Mouse (Mus musculus) hindbrain, embryonic 14.5 days (tissue): ENCODE measurements around the gene Frmd4a. TPM values are rescaled to one million over a fixed set of nuclear protein-coding genes. Genes with fewer than 3 reads are reported as not detected.

Experiments
- ATAC-seq: fragments of 200-750 bp; cut with Nextera tagmentation; 2 replicates; pipeline ENCODE4 v1.8.0; 2017; ENCODE audit warnings: moderate number of reproducible peaks, mild to moderate bottlenecking, moderate TSS enrichment, moderate library complexity; ENCODE audit not compliant: low FRiP score
- DNase-seq: peaks from one replicate; pipeline ENCODE4 v3.0.0-alpha.2; 2015; ENCODE audit warnings: low spot score
- H3K27ac ChIP-seq: fragments of 300-500 bp; sonication (generic); 2 replicates; pipeline ENCODE4 v1.5.1; 2014; ENCODE audit warnings: mild to moderate bottlenecking, moderate library complexity
- H3K27me3 ChIP-seq: fragments of 300-500 bp; sonication (generic); 2 replicates; pipeline ENCODE4 v1.6.1; 2014; ENCODE audit warnings: mild to moderate bottlenecking, low read length, mixed read lengths; ENCODE audit not compliant: control insufficient read depth, insufficient read depth
- H3K36me3 ChIP-seq: fragments of 300-500 bp; sonication (generic); replicated peaks from 2 replicates; pipeline ENCODE4 v1.6.1; 2014; ENCODE audit not compliant: control insufficient read depth, insufficient read depth
- H3K4me1 ChIP-seq: fragments of 300-500 bp; sonication (generic); replicated peaks from 2 replicates; pipeline ENCODE4 v1.6.1; 2014; ENCODE audit warnings: antibody characterized with exemption, low read length, mixed read lengths; ENCODE audit not compliant: control insufficient read depth, insufficient read depth
- H3K4me2 ChIP-seq: fragments of 300-500 bp; sonication (generic); replicated peaks from 2 replicates; pipeline ENCODE4 v1.6.1; 2014; ENCODE audit warnings: mild to moderate bottlenecking, moderate library complexity
- H3K4me3 ChIP-seq: fragments of 300-500 bp; sonication (generic); replicated peaks from 2 replicates; pipeline ENCODE4 v1.5.1; 2014; ENCODE audit warnings: mild to moderate bottlenecking, low read length
- H3K9ac ChIP-seq: fragments of 300-500 bp; sonication (generic); 2 replicates; pipeline ENCODE4 v1.6.1; 2014
- H3K9me3 ChIP-seq: fragments of 300-500 bp; sonication (generic); 2 replicates; pipeline ENCODE4 v1.6.1; 2016; ENCODE audit warnings: low read length; ENCODE audit not compliant: control insufficient read depth
- WGBS: fragments of 180-500 bp; shearing (Covaris S2); extraction: QIAGEN DNeasy Blood & Tissue Kit; methylation state at CpG from one replicate; pipeline ENCODE4 v1.1.7; 2014; 5-methylcytosine and 5-hydroxymethylcytosine counted together
- polyA plus RNA-seq: library from polyadenylated mRNA; unstranded; fragments of >200 nt; fragmentation: Nextera tagmentation; extraction: Ambion mirVana; gene quantifications from 2 replicates; pipeline ENCODE4 v1.2.1, GENCODE M21; 2014

The Frmd4a gene
- polyA plus RNA-seq, 1 experiment from 2014 or later: 56.9 TPM

DNA sequence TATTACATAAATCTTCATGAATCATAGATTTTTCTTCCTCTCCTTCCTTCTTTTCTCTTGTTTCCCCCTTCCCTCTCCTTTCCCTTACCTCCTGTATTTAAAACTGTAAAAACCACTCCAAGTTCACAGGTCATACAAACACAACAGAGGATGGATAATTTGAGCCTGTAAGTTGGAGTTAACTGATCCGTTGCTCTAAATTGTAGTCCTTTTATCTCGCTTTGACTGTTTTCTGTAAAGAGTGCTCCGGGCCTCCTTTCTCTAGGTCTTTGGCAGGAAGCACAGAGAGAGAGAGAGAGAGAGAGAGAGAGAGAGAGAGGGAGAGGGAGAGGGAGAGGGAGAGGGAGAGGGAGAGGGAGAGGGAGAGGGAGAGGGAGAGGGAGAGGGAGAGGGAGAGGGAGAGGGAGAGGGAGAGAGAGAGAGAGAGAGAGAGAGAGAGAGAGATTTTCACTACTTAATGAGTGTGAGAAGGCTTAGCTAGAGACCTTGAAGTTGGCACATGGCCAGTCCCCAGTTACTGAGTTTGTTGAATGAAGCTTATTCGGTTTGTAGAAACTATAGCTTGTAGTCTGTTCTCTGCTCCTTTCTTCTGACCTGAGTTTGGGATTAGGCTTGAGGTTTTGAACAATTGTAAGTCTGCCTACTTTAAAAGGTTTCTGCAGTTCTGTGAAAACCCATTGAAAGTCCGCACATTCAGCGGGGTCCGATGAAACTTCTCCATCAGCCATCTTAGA is 499.5 kb downstream of the Frmd4a start:
- H3K9me3 ChIP-seq: no peaks in the 10 kb centered on the region
- DNase-seq: peak; percentile 64
- peaks cover 7% of the 10 kb centered on the region; the same call in 1 of the 2 replicates for H3K4me1 ChIP-seq
- H3K4me3 ChIP-seq: no peak overlapping the region
- WGBS: 48% methylated on average over 7 of the region's 7 CpGs
- no peak overlapping the region for H3K4me2 ChIP-seq
- ATAC-seq: 0 out of 2 replicates have a peak, but pooled peaks have one; percentile 25
- H3K36me3 ChIP-seq: peaks cover 25% of the 10 kb centered on the region
- H3K27me3 ChIP-seq: no peaks in the 10 kb centered on the region
- H3K27ac ChIP-seq: peak overlapping the region; percentile 16; the same call in 1 of the 2 replicates
- H3K9ac ChIP-seq: no peak overlapping the region

DNA sequence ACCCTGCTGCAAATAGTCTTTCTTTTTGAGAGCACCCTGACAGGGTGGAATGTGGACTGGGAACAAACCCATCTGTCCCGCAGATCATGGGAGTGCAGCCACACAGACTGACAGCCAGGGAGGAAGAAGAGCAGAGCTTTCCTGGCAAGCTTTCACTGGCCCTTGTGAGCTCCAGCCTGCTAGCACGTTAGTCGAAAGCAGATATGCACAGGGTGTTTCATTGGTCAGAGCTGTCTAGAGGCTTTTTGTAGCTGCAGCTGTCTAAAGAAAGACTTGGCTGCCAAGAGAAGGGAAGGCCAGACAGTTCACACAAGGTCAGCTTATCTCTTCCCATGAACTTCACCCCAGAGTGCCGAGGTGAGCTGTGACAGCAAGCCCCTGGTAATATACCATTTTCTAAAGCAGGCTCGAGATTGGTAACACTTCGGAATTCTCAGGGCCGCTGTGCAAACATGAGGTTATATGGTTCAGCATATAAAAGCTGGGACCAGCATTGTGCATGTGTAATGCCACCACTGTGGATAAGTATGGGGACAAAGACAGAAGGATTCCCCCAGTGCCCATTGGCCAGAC is 500.1 kb downstream of the Frmd4a start:
- H3K4me2 ChIP-seq: no peak overlapping the region
- whole genome bisulfite sequencing: 56% methylated on average over 7 of the region's 7 CpGs
- H3K9ac ChIP-seq: no peak overlapping the region
- ATAC-seq (peak; percentile 68; the same call in 1 of the 2 replicates), DNase-seq (no peak)
- peaks cover 25% of the 10 kb centered on the region for H3K36me3 ChIP-seq
- no peak overlapping the region for H3K4me3 ChIP-seq
- H3K9me3 ChIP-seq: no peaks in the 10 kb centered on the region
- no peaks in the 10 kb centered on the region for H3K27me3 ChIP-seq
- peak overlapping the region; percentile 16; the same call in 1 of the 2 replicates for H3K27ac ChIP-seq
- H3K4me1 ChIP-seq: 0 out of 2 replicates have a peak, but pooled peaks cover under 1% of the 10 kb centered on the region

DNA sequence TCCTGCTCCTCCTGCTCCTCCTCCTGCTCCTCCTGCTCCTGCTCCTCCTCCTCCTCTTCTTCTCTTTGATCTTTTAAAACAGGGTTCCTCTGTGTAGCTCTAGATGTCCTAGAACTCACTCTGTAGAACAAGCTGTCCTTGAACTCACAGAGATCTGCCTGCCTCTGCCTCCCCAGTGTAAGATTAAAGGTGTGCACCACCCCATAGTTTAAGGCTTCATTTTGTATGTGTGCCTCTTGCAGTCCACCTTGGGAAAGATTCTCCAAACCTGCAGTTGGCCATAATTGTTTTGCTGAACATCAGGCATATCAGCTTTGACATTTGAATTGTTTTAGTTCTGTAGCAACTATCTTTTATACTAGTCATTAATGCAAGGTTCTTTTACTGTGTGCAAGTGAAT is 501.0 kb downstream of the Frmd4a start:
- Histone ChIP-seq H3K4me1 (no peaks in the 10 kb centered on the region), H3K9me3 (no peaks in the 10 kb centered on the region), H3K27me3 (no peaks in the 10 kb centered on the region), H3K36me3 (peaks cover 19% of the 10 kb centered on the region), H3K4me2 (no peak overlapping the region), H3K9ac (no peak overlapping the region), H3K4me3 (no peak overlapping the region), H3K27ac (no peak overlapping the region)
- ATAC-seq: no peak
- DNase-seq: no peak

GRCm38 (mm10) chr2:4522769-4523487 is 505.4 kb downstream of the Frmd4a start:
- Histone ChIP-seq H3K4me3 (no peak overlapping the region), H3K27me3 (no peaks in the 10 kb centered on the region), H3K36me3 (peaks cover 3% of the 10 kb centered on the region), H3K9ac (no peak overlapping the region), H3K9me3 (no peaks in the 10 kb centered on the region), H3K4me1 (no peaks in the 10 kb centered on the region), H3K4me2 (no peak overlapping the region), H3K27ac (peak overlapping the region; percentile 43; the same call in 1 of the 2 replicates)
- ATAC-seq (no peak), DNase-seq (no peak)
- 26% methylated on average over 1 of the region's 1 CpGs for WGBS

DNA sequence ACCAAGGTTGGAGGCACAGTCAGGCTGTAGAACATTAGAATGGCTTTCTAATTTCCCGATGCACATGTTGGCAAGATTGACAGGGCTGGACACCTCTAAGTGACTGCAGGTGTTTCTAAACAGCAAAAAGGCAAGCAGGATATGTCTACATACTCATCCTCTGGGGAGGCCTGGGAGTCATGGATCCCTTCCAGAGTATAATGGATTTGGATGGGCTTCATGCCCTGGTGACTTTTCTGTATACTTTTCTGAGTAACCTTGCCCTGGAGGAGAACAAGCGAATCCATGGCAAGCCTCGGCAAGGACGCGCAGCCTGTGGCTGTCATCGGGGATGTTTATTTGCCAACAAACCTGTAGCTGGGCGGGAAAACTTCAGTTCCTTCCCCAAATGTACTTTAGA is 509.6 kb downstream of the Frmd4a start:
- H3K27me3 ChIP-seq: no peaks in the 10 kb centered on the region
- no peak overlapping the region for H3K9ac ChIP-seq
- no peak overlapping the region for H3K4me3 ChIP-seq
- no peak overlapping the region for H3K27ac ChIP-seq
- H3K4me1 ChIP-seq: 0 out of 2 replicates have a peak, but pooled peaks cover 4% of the 10 kb centered on the region
- DNase-seq: no peak
- H3K4me2 ChIP-seq: no peak overlapping the region
- peaks cover 18% of the 10 kb centered on the region for H3K36me3 ChIP-seq
- H3K9me3 ChIP-seq: no peaks in the 10 kb centered on the region
- ATAC-seq: no peak
- 67% methylated on average over 7 of the region's 7 CpGs for WGBS

- Histone ChIP-seq H3K9me3 (no peaks in the 10 kb centered on the region), H3K27me3 (no peaks in the 10 kb centered on the region), H3K4me3 (no peak overlapping the region), H3K36me3 (peaks cover 26% of the 10 kb centered on the region), H3K4me1 (0 out of 2 replicates have a peak, but pooled peaks cover 4% of the 10 kb centered on the region), H3K4me2 (no peak overlapping the region), H3K27ac (no peak overlapping the region), H3K9ac (no peak overlapping the region)
- whole genome bisulfite sequencing: 28% methylated on average over 9 of the region's 9 CpGs
- DNase-seq (no peak), ATAC-seq (peak; percentile 67)
Measured at GRCm38 (mm10) chr2:4529254-4529729, 511.8 kb downstream of the Frmd4a start.

GRCm38 (mm10) chr2:4531533-4532197 is 514.1 kb downstream of the Frmd4a start:
- Histone ChIP-seq H3K4me1 (0 out of 2 replicates have a peak, but pooled peaks cover 4% of the 10 kb centered on the region), H3K27ac (no peak overlapping the region), H3K4me2 (no peak overlapping the region), H3K27me3 (no peaks in the 10 kb centered on the region), H3K4me3 (no peak overlapping the region), H3K36me3 (peaks cover 49% of the 10 kb centered on the region), H3K9me3 (no peaks in the 10 kb centered on the region), H3K9ac (no peak overlapping the region)
- DNase-seq (no peak), ATAC-seq (no peak)
- 92% methylated on average over 11 of the region's 11 CpGs for WGBS

- H3K4me3 ChIP-seq: no peak overlapping the region
- H3K27me3 ChIP-seq: no peaks in the 10 kb centered on the region
- ATAC-seq (no peak; the same call in 1 of the 2 replicates), DNase-seq (no peak)
- no peak overlapping the region for H3K9ac ChIP-seq
- H3K36me3 ChIP-seq: peaks cover 54% of the 10 kb centered on the region
- H3K27ac ChIP-seq: no peak overlapping the region
- H3K4me2 ChIP-seq: no peak overlapping the region
- 97% methylated on average over 5 of the region's 5 CpGs for WGBS
- 0 out of 2 replicates have a peak, but pooled peaks cover 4% of the 10 kb centered on the region for H3K4me1 ChIP-seq
- no peaks in the 10 kb centered on the region for H3K9me3 ChIP-seq
Measured at GRCm38 (mm10) chr2:4532198-4532568, 514.7 kb downstream of the Frmd4a start.
